Mouse (Mus musculus) CD4-positive, CD25-positive, alpha-beta regulatory T cell, adult 4 months (primary cell): ENCODE measurements around the gene Nfe2l3. TPM values are rescaled to one million over a fixed set of nuclear protein-coding genes. Genes with fewer than 3 reads are reported as not detected.
"Not testable (repeated sequence)": the region's sequence is repeated elsewhere in the genome, so short reads cannot be mapped to it uniquely, and the experiment has no call there.

Source experiments
- ATAC-seq: one replicate; pipeline ENCODE4 v1.8.0; 2017
- polyA plus RNA-seq, 2 experiments: library from polyadenylated mRNA; unstranded; fragments of 100-300 nt; shearing (Covaris generic); gene quantifications; one replicate each; pipeline ENCODE4 v1.2.1; 2017

Nfe2l3 gene
- polyA plus RNA-seq, 2 experiments from 2014 or later = 0.84 to 1.1 TPM

DNA sequence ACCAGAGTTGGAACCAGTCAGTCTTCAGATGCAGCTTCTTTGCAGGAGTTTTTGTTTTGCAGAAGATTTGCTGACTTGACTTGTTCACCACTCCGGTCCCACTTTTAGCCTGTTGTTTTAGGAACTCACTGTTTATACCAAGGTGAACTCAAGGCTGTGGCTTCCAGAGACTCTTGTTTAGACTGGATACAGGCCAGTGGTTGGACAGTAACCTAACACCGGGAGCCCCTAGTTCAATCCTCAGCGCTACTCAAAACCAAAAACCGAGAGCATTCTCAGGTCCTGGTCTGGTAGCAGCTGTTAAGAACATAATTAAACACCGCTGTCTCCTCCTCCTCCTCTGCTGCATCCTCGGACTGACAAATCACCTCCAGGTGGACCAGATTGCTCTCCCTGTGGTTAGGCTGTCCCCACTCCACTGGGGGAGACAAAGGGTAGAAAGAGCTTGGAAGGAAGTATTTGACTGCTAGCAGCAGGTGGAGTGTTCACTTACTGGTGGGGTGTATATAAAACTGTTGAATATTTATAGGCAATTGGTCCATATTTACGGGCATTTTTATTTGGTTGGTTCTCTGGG is 20.5 kb downstream of the Nfe2l3 start:
- no peak for ATAC-seq

GRCm38 (mm10) chr6:51454949-51455348 is 22.5 kb downstream of the Nfe2l3 start:
- no peak for ATAC-seq

DNA sequence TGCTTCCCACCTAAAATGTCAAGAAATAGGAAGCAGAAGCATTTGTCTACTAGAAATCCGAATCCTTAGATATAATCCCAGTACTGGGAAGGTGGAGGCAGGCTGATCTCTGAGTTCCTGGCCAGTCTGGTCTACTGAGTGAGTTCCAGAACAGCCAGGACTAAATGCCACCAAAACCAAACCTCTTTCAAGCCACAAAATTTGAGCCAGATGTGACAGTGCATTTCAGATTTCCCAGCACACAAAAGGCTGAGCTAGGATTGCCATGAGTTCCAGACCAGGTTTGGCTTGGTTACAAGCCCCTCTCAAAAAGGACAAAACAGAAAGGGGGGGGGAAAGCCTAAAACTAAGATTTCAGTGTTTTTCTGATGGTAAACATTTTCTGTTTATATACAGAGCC is 23.7 kb downstream of the Nfe2l3 start:
- no peak for ATAC-seq

DNA sequence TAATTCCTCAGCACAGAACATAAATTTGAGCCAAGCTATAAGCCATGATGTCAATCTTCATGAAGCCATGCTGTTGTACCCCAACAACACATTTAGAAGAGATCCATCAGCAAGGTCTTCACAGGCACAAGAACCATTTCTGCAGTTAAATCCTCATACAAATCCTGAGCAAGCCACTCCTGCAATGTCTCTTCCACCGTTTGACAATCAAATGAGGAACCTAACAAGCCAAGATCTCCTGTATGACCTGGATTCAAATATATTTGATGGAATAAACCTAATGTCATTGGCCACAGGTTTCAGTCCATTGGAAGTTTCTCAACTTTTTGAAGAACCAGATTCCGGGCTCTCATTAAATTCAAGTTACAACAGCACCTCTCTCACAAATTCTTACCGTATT is 24.8 kb downstream of the Nfe2l3 start:
- no peak for ATAC-seq

DNA sequence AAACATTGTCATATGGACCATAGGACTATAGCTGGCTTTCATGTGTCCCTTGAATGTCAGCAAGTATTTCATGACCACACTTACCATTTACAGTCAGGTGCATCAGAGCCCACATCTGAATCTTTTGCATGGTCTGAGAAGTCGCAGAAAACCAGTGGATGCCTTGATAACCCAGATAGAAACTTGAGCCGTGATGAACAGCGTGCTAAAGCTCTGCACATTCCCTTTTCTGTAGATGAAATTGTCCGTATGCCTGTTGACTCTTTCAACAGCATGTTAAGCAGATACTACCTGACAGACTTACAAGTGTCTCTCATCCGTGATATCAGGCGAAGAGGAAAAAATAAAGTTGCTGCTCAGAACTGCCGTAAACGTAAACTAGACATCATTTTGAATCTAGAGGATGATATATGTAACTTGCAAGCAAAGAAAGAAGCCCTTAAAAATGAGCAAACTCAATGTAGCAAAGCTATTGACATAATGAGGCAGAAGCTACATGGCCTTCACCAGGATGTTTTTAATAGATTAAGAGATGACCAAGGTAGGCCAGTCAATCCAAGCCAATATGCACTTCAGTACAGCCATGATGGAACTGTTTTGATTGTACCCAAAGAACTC is 25.4 kb downstream of the Nfe2l3 start:
- ATAC-seq = no peak

DNA sequence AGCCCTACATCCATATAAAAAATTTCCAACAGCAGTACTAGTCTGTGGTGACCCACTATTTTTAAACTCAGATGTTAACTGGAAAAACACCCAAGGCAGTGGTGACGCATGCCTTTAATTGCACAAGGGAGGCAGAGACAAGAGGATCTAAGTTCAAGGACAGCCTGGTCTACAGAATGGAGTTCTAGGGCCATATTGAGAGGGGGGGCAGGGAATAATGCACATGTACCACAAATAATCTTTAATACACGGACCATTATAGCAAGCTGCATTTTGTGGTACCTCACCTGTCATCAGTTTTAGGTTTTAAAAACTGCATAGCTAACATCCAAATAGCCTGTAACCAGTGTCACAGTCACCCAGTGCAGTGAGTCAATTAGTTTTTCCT is 26.4 kb downstream of the Nfe2l3 start:
- no peak for ATAC-seq

- no peak for ATAC-seq
These were observed 27.0 kb downstream of the Nfe2l3 start for GRCm38 (mm10) chr6:51459313-51460020.

DNA sequence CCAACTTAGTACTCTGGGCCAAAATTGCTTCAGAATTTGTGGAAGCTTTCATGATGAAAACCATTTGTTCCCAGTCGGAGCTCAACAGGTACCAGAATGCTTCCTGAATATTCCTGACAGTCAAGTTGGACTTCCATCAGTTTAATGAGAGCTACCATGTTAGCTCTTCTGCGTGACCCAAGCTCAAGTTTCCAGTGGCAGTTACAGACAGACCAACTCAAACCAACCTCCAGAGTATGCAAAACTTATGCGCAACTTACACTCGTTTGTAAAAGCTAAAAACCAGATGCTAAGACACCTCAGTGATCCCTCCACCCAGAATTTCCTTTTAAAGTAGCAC is 27.5 kb downstream of the Nfe2l3 start:
- ATAC-seq = no peak

- ATAC-seq = no peak
These were observed 27.9 kb downstream of the Nfe2l3 start for GRCm38 (mm10) chr6:51460363-51460762.

GRCm38 (mm10) chr6:51467649-51468048 is 35.2 kb downstream of the Nfe2l3 start:
- no peak for ATAC-seq

DNA sequence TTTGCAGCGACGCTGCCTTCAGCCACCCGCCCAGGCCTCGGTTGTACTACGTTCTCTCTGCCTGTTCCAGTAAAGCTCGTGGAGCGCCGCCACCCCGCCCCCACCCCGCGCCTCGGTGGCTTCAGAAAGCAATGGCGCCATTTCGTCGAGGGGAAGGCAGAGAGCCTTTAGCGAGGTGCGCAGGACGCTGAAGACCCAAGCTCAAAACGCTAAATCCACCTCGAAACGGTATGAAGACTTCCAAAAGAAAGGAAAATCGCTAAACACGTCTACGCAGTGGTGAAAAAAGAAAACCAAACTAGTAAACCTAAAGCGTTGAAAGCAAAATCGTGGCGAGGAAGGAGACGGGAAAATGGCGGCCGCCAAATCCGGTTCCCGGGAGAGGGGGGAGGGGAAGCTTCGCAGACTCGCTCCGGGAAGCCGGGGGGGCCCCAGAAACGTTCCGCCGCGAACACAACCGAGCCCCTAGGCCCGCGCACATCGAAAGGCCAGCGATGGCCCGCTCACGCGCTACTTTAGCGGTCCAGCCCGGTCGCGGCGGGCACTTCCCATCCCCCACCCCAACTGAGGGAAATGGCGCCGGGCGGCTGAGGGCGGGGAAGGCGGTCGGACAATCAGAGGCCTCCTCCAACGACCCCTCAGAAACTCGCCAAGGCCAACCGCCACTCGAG is 36.6 kb downstream of the Nfe2l3 start:
- ATAC-seq = peak; percentile 22

GRCm38 (mm10) chr6:51469715-51470310 is 37.3 kb downstream of the Nfe2l3 start, which contains the start of gene Hnrnpa2b1:
Gene Hnrnpa2b1, minus strand, starts transcription at chr6:51469894.
- ATAC-seq = peak; percentile 78

DNA sequence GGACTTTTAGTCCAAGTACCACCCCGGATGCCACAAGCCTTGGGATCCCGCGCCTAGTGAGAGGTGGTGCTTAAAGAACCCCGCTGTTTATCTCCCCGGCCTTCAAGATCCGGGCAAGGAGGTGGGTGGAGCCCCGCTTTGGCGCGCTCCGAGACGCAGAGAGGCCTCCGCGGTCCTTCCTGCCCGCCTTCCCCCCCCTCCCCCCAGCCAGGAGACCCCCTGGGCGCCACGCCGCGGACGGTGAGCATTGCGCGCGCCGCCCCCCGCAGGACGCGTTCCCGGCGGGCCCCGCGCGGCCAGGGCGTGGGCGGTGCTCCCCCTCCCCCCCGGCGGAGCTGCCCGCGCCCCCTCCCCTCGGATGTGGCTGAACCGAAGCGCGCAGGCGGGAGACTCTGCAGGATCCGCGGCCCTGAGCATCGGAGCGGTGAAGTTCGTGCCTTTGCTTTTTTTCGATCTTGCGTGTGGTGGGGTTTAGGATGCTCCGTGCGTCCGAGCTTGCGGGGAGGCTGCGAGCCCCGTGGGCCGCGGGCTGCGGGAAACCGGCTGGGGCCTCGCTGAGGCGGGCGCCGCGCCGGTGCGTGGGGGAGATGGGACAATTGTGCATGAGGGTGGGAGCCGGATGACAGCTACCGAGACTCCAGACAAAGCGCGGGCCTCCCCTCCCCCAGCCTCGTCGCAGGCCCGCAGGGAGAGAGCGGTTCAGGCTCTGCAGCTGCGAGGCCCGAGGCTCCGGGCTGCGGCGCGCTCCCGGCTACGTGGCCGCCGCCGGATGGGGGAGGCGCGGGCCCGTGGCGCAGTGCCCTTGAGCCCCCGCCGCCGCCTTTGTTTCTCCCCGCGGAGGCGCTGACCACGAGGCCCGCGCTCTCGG is 38.1 kb downstream of the Nfe2l3 start, which contains the start of gene Cbx3:
TSS of gene Cbx3 (plus strand) at position 50 of the 868 bp plus-strand sequence.
- ATAC-seq = peak; percentile 50

- no peak for ATAC-seq
These were observed 38.7 kb downstream of the Nfe2l3 start for GRCm38 (mm10) chr6:51471179-51471505.

DNA sequence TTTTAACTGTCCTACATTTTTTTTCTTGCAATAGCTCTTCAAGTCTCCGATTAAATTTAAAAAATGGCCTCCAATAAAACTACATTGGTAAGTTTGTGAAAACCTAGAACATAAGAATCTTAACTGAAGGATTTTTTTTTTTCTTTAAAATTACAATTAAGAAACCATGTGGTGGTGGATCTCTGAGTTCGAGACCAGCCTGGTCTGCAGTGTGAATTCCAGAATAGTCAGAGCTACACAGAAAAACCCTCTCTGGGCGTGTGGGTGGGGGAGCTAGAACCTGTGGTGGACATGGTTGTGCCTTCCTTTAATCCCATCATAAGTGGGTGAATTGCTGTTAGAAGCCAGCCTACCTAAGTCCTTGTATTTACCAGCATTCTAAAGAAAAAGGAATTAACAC is 39.3 kb downstream of the Nfe2l3 start:
- ATAC-seq = no peak

GRCm38 (mm10) chr6:51472213-51472612 is 39.7 kb downstream of the Nfe2l3 start:
- ATAC-seq = no peak

- ATAC-seq = no peak
These were observed 46.8 kb downstream of the Nfe2l3 start for GRCm38 (mm10) chr6:51479136-51479731.

GRCm38 (mm10) chr6:51481548-51481947 is 49.1 kb downstream of the Nfe2l3 start:
- no peak for ATAC-seq

DNA sequence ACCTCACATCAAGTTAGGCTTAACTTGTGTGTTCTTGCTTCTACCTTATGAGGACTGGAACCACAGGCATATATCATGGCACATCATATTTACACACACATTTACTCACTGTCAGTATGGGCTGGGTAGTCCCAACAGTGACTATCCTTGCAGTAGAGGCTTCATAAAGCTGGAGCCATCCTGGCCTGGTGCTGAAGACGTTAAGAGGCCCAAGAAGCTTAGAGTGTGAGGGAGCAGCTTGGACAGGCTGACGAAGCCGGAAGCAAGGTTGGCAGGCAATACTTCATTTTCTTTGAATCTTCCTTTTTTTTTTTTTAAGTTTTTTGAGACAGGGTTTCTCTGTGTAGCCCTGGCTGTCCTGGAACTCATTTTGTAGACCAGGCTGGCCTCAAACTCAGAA is 51.4 kb downstream of the Nfe2l3 start:
- ATAC-seq = no peak

GRCm38 (mm10) chr6:51484556-51484955 is 52.1 kb downstream of the Nfe2l3 start:
- ATAC-seq = not testable (repeated sequence)

DNA sequence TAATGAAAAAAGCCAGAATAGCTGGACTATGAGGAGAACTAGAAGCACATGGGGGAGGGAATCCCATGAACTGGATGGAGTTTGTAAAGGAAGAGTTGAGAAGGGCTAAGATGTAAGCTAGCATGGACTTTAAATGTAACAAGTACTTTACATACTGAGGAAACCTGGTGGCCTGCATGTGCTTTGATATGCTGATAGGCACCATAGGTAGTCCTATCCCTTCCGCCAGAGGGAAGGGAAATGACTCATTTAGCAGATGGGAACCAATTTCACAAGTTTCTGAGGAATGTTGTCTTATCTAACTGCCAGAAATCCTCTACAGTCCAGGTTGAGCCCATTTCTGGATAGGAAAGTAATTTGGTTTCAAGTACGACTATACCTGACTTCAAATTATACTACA is 53.2 kb downstream of the Nfe2l3 start:
- no peak for ATAC-seq
